Mouse (Mus musculus) lung, postnatal 25 days (tissue): ENCODE measurements at regions not wholly inside any gene's neighbourhood (a gene's known extent, or its start where the extent isn't known, plus 50 kb on each side); places are given as distances from the start of the nearest gene placed in this dataset.

Source experiments
- DNase-seq: peaks from one replicate; pipeline ENCODE4 v3.0.0; 2022; ENCODE audit warnings: low spot score

- no peak for DNase-seq
Measured at GRCm38 (mm10) chr12:13164791-13165190, 84.2 kb downstream of the Ddx1 start.

DNA sequence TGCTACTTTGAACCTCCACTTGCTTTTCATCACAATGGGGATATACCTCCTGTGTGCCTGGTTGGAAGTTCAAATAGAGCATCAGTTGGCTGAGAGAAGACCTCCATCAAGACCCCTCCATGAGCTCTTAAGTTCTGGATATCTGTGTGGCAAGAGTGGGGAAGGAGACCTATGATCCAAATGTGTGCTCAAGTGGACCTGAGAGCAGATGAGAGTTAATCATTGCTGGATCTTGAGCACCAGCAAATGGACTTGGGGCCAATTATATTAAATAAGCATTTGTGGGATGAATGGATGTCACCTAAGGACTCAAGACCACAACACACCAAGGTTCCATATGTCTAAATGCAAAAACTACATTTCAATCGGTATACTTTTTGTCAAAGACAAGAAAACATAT lies 88.0 kb downstream of the Ddx1 start:
- no peak for DNase-seq

DNA sequence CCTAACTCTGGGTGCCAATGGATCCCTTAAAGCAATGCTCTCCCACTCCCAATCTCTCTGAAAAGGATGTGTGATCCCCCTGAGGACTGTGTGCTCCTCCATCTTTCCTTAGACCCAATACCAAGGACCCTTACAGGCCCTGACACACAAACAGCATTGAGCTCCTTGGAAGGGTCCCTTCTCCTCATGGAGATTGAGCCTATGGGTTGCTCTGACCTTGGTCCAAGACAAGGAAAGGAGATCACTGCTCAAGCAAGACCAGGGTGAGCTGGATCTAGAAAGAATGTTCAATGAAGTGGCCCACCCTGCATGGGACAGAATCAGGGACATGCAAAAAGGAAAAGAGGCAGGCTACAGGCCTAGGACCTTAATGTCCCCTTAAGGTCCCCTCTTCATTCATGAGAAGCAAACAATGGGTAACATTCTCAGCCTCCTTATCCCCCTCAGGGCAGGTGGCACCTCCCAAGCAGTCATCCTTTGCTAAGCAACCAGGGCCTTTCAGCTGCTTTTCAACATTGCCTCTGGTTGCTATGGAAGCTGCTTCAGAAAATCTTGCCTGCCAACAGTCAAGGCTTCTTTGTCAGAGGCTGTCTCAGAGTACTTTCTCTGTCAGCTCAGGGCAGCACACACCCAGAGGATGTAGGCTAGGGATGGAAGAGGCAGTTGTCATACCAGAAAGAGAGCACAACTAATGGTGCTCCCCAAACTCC lies 89.5 kb downstream of the Ddx1 start:
- no peak for DNase-seq

DNA sequence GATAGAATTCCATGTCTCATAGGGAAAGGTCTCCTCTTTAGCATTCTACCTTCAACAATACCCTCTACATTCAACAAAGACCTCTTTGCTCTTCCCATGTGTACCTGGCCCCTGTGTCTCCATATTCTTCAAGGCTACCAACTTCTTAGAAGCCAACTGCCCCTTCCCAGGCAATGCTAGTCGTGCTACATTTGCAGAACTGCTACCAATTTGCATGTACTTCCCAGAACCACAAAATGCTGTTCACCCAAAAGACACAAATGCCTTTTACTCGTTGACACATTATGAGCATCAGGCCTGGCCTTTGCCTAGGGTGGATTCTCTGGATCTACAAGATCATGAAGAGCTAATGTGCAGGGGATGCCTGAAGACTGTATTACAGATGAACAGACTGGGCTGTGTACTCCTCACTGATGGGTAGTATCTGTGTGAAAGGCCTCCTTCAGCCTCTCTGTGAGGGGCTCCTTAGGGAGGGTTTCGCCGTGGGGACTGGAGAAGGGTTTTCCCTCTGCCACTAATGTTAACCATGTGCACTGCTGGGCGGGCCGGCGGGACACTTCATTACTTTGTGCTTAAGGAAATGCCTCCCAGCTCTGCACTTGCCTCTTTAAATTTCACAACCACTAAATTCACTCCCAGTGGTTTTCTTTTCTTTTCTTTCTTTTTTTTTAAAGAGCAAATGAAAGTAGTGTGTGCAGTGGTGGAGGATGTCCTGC lies 91.2 kb downstream of the Ddx1 start:
- no peak for DNase-seq

- DNase-seq, result no peak
Measured at GRCm38 (mm10) chr12:13157089-13157488, 91.9 kb downstream of the Ddx1 start.

DNA sequence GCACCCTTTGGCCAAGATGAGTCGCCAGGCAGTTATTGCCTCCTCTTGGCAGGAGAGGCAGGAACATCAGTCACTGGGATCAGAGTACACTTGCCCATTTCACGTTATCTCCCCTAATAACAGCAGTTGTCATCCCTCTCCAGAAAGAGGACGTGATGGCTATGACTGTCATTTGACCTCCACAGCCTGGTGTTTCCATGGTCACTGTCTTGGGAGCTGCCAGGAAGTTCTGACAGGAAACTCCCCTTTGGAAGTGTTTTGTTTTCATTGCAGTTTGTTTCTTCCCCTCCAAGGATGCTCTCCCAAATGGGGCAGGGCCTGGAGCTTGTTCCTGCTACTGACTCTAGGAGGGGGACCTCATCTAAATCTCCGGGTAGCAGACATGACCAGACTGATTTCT lies 98.3 kb downstream of the Ddx1 start:
- peak; percentile 61 for DNase-seq

GRCm38 (mm10) chr12:13147251-13147650 lies 101.8 kb downstream of the Ddx1 start:
- DNase-seq, result no peak

DNA sequence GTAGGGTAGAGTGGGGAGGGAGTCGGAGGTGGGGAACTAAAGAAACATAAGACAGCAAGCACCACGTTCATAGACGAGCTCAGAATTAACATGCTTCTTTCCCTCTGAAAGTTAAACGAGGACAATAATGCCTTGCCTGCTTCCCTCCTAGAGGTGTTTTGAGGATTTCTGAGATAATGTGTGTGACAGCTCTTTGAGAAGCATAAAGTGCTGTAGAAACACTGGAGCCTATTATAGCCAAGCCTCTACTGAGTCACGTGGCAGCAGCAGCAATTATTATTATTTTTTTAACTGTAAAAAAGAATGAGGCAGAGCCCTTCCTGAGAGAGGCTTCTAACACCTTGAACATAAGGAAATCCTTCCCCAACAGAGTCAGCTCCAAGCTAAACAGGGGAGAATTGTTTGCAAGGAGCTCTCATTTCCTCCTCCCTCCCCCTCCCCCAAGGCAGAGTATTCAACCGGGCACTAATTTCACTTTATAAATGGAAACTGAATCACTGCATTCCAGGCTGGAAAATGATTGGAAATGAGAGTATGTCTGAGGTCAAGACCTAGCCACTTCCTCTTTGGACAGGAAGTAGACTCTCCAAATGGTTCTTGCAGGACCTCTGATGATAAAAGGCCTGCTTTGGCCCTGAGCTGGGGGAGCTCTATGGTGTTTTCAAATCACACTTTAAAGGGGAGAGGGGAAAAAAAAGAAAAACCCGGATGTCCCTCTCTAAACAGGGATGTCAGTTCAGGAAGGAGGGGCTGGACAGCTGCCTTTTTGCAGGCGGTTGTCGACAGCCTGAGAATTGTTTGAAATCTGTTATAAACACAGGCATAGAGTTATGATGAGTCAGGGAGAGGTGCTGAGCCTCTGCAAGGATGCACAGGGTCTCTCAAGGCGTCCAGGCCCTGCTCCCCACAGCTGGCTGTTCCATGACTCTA lies 103.6 kb downstream of the Ddx1 start:
- DNase-seq, result peak; percentile 81

- DNase-seq, result no peak
Measured at GRCm38 (mm10) chr12:13144739-13145138, 104.3 kb downstream of the Ddx1 start.

DNA sequence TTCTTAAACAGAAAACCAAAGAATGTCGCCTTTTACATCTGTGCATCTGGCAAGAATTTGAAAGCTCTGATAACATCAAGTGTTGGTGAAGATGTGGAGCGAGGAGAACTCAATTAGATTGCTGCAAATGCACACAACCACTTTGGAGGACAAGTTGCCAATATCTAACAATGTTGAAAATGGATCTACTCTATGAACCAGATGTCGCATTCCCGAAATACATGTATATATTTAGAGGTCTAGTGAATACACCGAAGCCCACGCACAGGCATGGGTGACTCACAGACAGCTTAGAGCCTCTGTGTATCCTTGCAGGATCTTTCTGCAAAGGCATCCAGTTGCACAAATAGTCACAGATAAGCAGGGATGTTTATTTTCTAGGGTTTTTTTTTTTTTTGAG lies 108.4 kb downstream of the Ddx1 start:
- no peak for DNase-seq

GRCm38 (mm10) chr12:13139189-13139588 lies 109.8 kb downstream of the Ddx1 start:
- DNase-seq, result no peak

DNA sequence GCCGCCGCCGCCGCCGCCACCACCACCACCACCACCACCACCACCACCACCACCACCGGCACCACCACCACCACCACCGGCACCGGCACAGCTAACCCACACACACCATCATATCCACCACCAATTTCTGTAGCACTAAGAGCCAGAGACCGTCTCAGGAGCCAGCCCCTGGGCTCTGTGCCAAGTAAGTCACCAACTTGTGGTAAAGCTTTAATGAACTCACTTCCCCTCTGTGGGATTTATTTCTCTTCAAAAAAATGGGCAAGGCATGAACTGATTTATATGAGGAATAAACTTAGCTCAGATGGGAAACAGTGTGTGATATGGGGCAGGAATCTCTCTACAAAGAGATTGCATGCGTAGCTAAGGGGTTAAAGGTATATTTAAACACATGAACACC lies 114.8 kb downstream of the Ddx1 start:
- DNase-seq, result no peak

- no peak for DNase-seq
Measured at GRCm38 (mm10) chr12:13129677-13130082, 119.3 kb downstream of the Ddx1 start.

DNA sequence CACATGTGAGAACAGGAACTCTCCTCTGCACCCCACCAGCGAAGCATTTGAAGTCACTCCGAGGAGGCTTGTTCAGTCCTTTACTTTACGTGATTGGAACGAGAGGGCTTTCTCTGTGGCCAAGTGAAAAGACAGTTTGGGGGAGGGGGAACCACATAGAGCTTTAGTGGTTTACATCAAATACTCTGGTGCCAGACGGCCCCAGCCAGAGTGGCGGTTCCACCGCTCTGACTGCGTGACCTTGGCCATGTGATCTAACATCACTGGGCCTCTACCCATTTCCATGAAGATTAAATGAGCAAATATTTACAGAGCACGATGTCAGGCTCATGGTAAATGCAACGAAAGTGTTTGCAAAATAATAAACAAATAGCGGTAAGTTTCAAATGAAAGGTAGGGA lies 121.6 kb downstream of the Ddx1 start:
- no peak for DNase-seq

DNA sequence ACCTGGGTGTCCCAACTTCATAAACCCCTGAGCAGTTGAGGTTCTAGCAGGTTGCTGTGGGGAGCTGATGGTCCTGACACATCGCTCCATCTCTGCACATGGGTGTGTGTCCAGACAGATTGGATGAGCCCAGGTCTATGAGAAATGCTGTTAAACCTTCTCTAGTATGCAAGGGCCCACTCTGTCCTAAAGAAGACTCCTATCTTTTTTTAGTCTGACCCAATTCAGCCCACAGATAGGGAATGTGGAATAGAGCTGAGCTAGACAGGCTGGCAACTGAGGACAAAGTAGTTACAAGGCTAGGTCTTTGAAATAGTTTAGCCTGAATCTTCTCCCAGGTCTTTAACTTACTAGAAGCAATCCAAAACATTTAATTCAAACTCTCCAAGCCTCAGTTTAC lies 124.0 kb downstream of the Ddx1 start:
- DNase-seq, result no peak

DNA sequence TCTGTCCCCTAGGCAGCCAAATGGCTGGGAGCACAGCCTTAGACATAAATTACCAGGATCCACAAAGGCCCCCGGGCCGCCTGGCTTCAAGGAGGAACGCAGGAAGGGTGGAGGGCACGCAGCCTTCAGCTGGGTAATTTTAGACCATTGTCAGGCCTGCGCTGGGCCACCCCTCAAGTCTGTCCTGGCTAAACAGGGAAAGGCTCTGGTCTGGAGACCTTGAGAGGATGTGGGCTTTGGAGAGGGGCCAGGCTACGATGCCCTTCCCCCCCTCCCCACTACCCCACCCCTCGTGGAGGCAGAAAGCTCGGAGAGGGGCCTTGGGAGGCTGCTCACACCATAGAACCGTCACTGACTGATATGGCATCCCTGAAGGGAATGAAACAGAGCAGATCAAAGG lies 126.7 kb downstream of the Ddx1 start:
- DNase-seq, result no peak

- DNase-seq, result no peak
Measured at GRCm38 (mm10) chr12:13120581-13120980, 128.4 kb downstream of the Ddx1 start.

GRCm38 (mm10) chr12:13119653-13120052 lies 129.4 kb downstream of the Ddx1 start:
- DNase-seq, result no peak

GRCm38 (mm10) chr12:13118026-13118425 lies 131.0 kb downstream of the Ddx1 start:
- DNase-seq, result no peak

GRCm38 (mm10) chr12:13114341-13114740 lies 134.7 kb downstream of the Ddx1 start:
- no peak for DNase-seq

GRCm38 (mm10) chr12:13106931-13107330 lies 142.1 kb downstream of the Ddx1 start:
- no peak for DNase-seq

DNA sequence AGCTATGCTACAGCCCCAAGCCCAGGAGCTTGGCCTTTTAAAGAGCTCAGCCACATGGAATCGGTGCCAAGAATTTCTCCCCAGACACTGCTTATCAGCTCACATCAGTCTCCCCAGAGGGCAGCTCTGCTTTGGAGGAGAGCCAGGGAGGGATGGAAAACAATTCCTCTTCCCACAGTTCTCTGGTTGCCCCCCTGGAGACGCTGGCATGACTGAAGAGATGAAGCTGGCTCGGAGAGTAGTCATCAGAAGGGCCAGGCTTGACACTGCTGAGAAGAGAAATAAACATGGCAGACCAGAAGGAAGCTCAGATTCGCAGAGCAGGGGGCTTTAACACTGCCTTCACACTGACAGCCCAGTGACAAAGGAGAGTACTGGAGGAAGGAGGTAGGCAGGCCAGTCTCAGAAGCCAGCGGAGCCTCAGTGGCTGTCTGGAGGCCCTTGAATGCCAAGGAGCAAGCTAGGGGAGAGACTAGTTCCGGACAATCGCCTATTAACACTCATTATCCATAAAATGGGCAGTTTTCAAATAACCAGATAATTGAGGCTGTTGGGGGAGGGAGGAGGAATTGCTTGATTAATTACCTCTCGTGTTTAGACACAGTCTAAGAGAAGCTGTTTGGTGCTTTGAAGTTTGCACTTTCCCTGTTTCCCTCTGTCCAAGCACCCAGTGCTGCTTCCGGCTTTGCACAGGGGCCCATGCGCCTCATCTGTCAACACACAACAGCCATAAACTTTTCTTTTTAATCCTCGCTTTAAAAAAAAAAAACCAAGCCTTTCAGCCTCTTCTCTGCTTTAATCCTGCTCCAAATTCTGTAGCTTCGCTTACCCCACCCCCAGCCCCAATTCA lies 148.3 kb downstream of the Ddx1 start:
- DNase-seq, result peak; percentile 13
